Mouse (Mus musculus) CH12.LX (cell line): ENCODE results near the gene Slc24a1.

Experiments
- EP300 ChIP-seq: IDR thresholded peaks from 2 replicates; pipeline ENCODE4 v1.6.1; 2011; ENCODE audit warnings: low read length, improper control_type of control experiment
- MAFK ChIP-seq: IDR thresholded peaks from 2 replicates; pipeline ENCODE4 v1.6.1; 2011; ENCODE audit warnings: low read length, improper control_type of control experiment; ENCODE audit not compliant: insufficient replicate concordance
- ZC3H11A ChIP-seq: IDR thresholded peaks from 2 replicates; pipeline ENCODE4 v1.6.1; 2012; ENCODE audit warnings: low read depth, mild to moderate bottlenecking, inconsistent platforms, low read length, improper control_type of control experiment

- TF ChIP-seq EP300 (no peak), MAFK (no peak), ZC3H11A (no peak)
These were observed 44.0 kb downstream of the Slc24a1 start for GRCm38 (mm10) chr9:64907441-64907840.
